Mouse (Mus musculus) kidney, adult 2 months (tissue): Measurements from ENCODE around the gene Tctn3.

Experiments
- CTCF ChIP-seq: fragments of 200-500 bp; conservative IDR thresholded peaks from 2 replicates; pipeline ENCODE4 v1.5.1; 2011; ENCODE audit warnings: low read depth, mild to moderate bottlenecking, control low read depth, low read length, moderate library complexity, mixed read lengths; ENCODE audit not compliant: insufficient read depth, insufficient read length
- POLR2A ChIP-seq: fragments of 200-500 bp; IDR thresholded peaks from one replicate; pipeline ENCODE4 v1.6.1; 2011; ENCODE audit warnings: low read depth, low read length, control low read depth

DNA sequence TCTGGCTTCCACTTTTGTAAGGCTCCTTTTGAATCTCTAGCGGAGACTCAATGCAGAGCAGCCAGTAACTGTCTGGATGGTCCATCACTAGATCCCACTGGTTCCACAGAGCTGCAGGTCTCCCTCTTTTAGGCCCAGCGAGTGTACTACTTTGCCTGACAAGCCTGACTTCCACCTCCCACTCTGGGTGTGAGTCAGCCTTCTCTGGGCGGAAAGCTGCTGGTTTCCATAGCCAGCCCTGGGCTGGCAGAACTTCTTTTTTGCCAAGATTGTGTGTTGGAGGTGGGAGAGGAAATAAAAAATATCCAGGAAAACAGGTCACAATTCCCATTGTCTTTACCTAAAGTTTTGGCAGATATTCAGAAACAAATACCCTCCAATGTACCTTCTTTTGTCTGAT, 18.1 kb upstream of the Tctn3 start:
- TF ChIP-seq CTCF (no peak), POLR2A (no peak)
